Mouse (Mus musculus) small intestine, adult 2 months (tissue): ENCODE data around the gene Fsip1.

Experiments used
- CTCF ChIP-seq: fragments of 200-500 bp; IDR thresholded peaks from 2 replicates; pipeline ENCODE4 v1.5.1; 2012; ENCODE audit warnings: low read depth, mild to moderate bottlenecking, control low read depth, inconsistent platforms, low read length, moderate library complexity, mixed read lengths; ENCODE audit not compliant: insufficient replicate concordance, insufficient read length; ENCODE audit errors: extremely low read depth
- POLR2A ChIP-seq: fragments of 200-500 bp; IDR thresholded peaks from 2 replicates; pipeline ENCODE4 v1.6.1; 2012; ENCODE audit warnings: low read depth, mild to moderate bottlenecking, control low read depth, inconsistent platforms, low read length, moderate library complexity

DNA sequence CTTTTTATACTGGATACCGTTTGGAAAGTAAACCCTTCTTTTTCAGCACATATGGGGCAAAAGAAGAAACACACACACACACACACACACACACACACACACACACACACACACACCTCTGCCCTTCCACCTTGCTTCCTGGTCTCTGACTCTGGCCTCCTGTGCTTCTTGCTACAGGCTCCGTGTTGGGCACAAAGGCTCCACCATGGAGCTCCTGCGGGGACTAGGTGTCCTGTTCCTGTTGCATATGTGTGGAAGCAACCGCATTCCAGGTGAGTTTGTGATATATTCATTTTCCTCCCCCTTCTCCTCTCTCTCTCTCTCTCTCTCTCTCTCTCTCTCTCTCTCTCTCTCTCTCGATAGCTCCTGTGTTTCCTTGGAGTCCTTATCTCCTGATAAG, 144.3 kb downstream of the Fsip1 start:
- TF ChIP-seq CTCF: no peak
- no peak for TF ChIP-seq POLR2A
